Mouse (Mus musculus): ENCODE results near the gene Keap1. TPM values are rescaled to one million over a fixed set of nuclear protein-coding genes. Genes with fewer than 3 reads are reported as not detected.

The Keap1 gene
- polyA plus RNA-seq, 1 experiment from 2014 or later, result 26.3 TPM

- H3K36me3 ChIP-seq (ENCODE audit: control insufficient read depth, insufficient read depth, low read length), result no peaks in the 10 kb centered on the region
- H3K4me3 ChIP-seq (ENCODE audit: low read depth, low read length), result no peak overlapping the region
- DNase-seq (ENCODE audit: low spot score, missing footprints), result no peak
- H3K4me2 ChIP-seq, result no peak overlapping the region
- H3K9me3 ChIP-seq (ENCODE audit: control insufficient read depth, low read length), result no peaks in the 10 kb centered on the region
- no peak overlapping the region for H3K27ac ChIP-seq (ENCODE audit: low read depth, low read length)
- no peak overlapping the region for H3K9ac ChIP-seq (ENCODE audit: low read length)
- no peak for ATAC-seq (ENCODE audit: low FRiP score)
- peaks cover 57% of the 10 kb centered on the region for H3K27me3 ChIP-seq (ENCODE audit: control insufficient read depth, insufficient read depth, low read length)
- H3K4me1 ChIP-seq (ENCODE audit: control insufficient read depth, insufficient read depth, low read length), result peaks cover 2% of the 10 kb centered on the region; the same call in 1 of the 2 replicates
- 38% methylated on average over 17 of the region's 17 CpGs for WGBS
Observed at GRCm38 (mm10) chr9:21249629-21250508, 10.7 kb upstream of the Keap1 start.

- H3K4me2 ChIP-seq, result peak within 1 kb of the TSS; percentile 17; the same call in 1 of the 2 replicates
- peaks cover 7% of the 10 kb centered on the region; the same call in 1 of the 2 replicates for H3K4me1 ChIP-seq (ENCODE audit: control insufficient read depth, insufficient read depth, low read length)
- ATAC-seq (ENCODE audit: low FRiP score), result no peak
- 3% methylated on average over 22 of the region's 30 CpGs for WGBS
- no peak within 1 kb of the TSS for H3K27ac ChIP-seq (ENCODE audit: low read depth, low read length)
- DNase-seq (ENCODE audit: low spot score, missing footprints), result no peak
- peaks cover 73% of the 10 kb centered on the region for H3K27me3 ChIP-seq (ENCODE audit: control insufficient read depth, insufficient read depth, low read length)
- no peak within 1 kb of the TSS for H3K4me3 ChIP-seq (ENCODE audit: low read depth, low read length)
- H3K9ac ChIP-seq (ENCODE audit: low read length), result no peak within 1 kb of the TSS
- no peaks in the 10 kb centered on the region for H3K9me3 ChIP-seq (ENCODE audit: control insufficient read depth, low read length)
- no peaks in the 10 kb centered on the region for H3K36me3 ChIP-seq (ENCODE audit: control insufficient read depth, insufficient read depth, low read length)
Observed at GRCm38 (mm10) chr9:21248326-21248725, 9.2 kb upstream of the Keap1 start, which contains the start of gene S1pr5. S1pr5 (minus strand) TSS chr9:21248443.

- Histone ChIP-seq H3K27ac (ENCODE audit: low read depth, low read length) (no peak overlapping the region), H3K36me3 (ENCODE audit: control insufficient read depth, insufficient read depth, low read length) (no peaks in the 10 kb centered on the region), H3K4me2 (no peak overlapping the region), H3K27me3 (ENCODE audit: control insufficient read depth, insufficient read depth, low read length) (peaks cover 81% of the 10 kb centered on the region), H3K9me3 (ENCODE audit: control insufficient read depth, low read length) (no peaks in the 10 kb centered on the region; the same call in 1 of the 2 replicates), H3K9ac (ENCODE audit: low read length) (no peak overlapping the region), H3K4me3 (ENCODE audit: low read depth, low read length) (no peak overlapping the region), H3K4me1 (ENCODE audit: control insufficient read depth, insufficient read depth, low read length) (peaks cover 7% of the 10 kb centered on the region; the same call in 1 of the 2 replicates)
- no peak for ATAC-seq (ENCODE audit: low FRiP score)
- no peak for DNase-seq (ENCODE audit: low spot score, missing footprints)
- 67% methylated on average over 1 of the region's 1 CpGs for WGBS
Observed at GRCm38 (mm10) chr9:21246342-21246741, 7.2 kb upstream of the Keap1 start.

GRCm38 (mm10) chr9:21245113-21245487 is 5.9 kb upstream of the Keap1 start:
- ATAC-seq (ENCODE audit: low FRiP score) (no peak), DNase-seq (ENCODE audit: low spot score, missing footprints) (peak; percentile 91)
- peaks cover 7% of the 10 kb centered on the region; the same call in 1 of the 2 replicates for H3K4me1 ChIP-seq (ENCODE audit: control insufficient read depth, insufficient read depth, low read length)
- peak overlapping the region; percentile 21; the same call in 1 of the 2 replicates for H3K9ac ChIP-seq (ENCODE audit: low read length)
- peaks cover 70% of the 10 kb centered on the region for H3K27me3 ChIP-seq (ENCODE audit: control insufficient read depth, insufficient read depth, low read length)
- peak overlapping the region; percentile 51 for H3K4me2 ChIP-seq
- H3K4me3 ChIP-seq (ENCODE audit: low read depth, low read length), result peak overlapping the region; percentile 31
- WGBS, result 2% methylated on average over 16 of the region's 16 CpGs
- H3K36me3 ChIP-seq (ENCODE audit: control insufficient read depth, insufficient read depth, low read length), result no peaks in the 10 kb centered on the region
- no peak overlapping the region for H3K27ac ChIP-seq (ENCODE audit: low read depth, low read length)
- H3K9me3 ChIP-seq (ENCODE audit: control insufficient read depth, low read length), result no peaks in the 10 kb centered on the region; the same call in 1 of the 2 replicates

GRCm38 (mm10) chr9:21244428-21245112 is 5.4 kb upstream of the Keap1 start:
- DNase-seq (ENCODE audit: low spot score, missing footprints) (peak; percentile 93), ATAC-seq (ENCODE audit: low FRiP score) (peak; percentile 30; the same call in 1 of the 2 replicates)
- Histone ChIP-seq H3K36me3 (ENCODE audit: control insufficient read depth, insufficient read depth, low read length) (no peaks in the 10 kb centered on the region), H3K27ac (ENCODE audit: low read depth, low read length) (no peak overlapping the region), H3K9ac (ENCODE audit: low read length) (peak overlapping the region; percentile 21; the same call in 1 of the 2 replicates), H3K9me3 (ENCODE audit: control insufficient read depth, low read length) (no peaks in the 10 kb centered on the region; the same call in 1 of the 2 replicates), H3K27me3 (ENCODE audit: control insufficient read depth, insufficient read depth, low read length) (peaks cover 65% of the 10 kb centered on the region), H3K4me1 (ENCODE audit: control insufficient read depth, insufficient read depth, low read length) (peaks cover 7% of the 10 kb centered on the region; the same call in 1 of the 2 replicates), H3K4me3 (ENCODE audit: low read depth, low read length) (peak overlapping the region; percentile 31), H3K4me2 (peak overlapping the region; percentile 51)
- WGBS, result 1% methylated on average over 72 of the region's 72 CpGs

- Histone ChIP-seq H3K4me1 (ENCODE audit: control insufficient read depth, insufficient read depth, low read length) (peaks cover 7% of the 10 kb centered on the region; the same call in 1 of the 2 replicates), H3K9me3 (ENCODE audit: control insufficient read depth, low read length) (no peaks in the 10 kb centered on the region; the same call in 1 of the 2 replicates), H3K27me3 (ENCODE audit: control insufficient read depth, insufficient read depth, low read length) (peaks cover 59% of the 10 kb centered on the region), H3K9ac (ENCODE audit: low read length) (no peak overlapping the region; the same call in 1 of the 2 replicates), H3K4me2 (peak overlapping the region; percentile 51), H3K36me3 (ENCODE audit: control insufficient read depth, insufficient read depth, low read length) (no peaks in the 10 kb centered on the region), H3K27ac (ENCODE audit: low read depth, low read length) (no peak overlapping the region), H3K4me3 (ENCODE audit: low read depth, low read length) (peak overlapping the region; percentile 31)
- 3% methylated on average over 42 of the region's 42 CpGs for WGBS
- ATAC-seq (ENCODE audit: low FRiP score), result no peak
- peak; percentile 94 for DNase-seq (ENCODE audit: low spot score, missing footprints)
Observed at GRCm38 (mm10) chr9:21243826-21244427, 4.8 kb upstream of the Keap1 start.

GRCm38 (mm10) chr9:21241343-21241742 is 2.2 kb upstream of the Keap1 start:
- no peak overlapping the region for H3K27ac ChIP-seq (ENCODE audit: low read depth, low read length)
- H3K9me3 ChIP-seq (ENCODE audit: control insufficient read depth, low read length), result no peaks in the 10 kb centered on the region; the same call in 1 of the 2 replicates
- ATAC-seq (ENCODE audit: low FRiP score), result no peak
- H3K4me2 ChIP-seq, result no peak overlapping the region
- no peak overlapping the region for H3K9ac ChIP-seq (ENCODE audit: low read length)
- WGBS, result 3% methylated on average over 11 of the region's 11 CpGs
- no peaks in the 10 kb centered on the region for H3K36me3 ChIP-seq (ENCODE audit: control insufficient read depth, insufficient read depth, low read length)
- no peak overlapping the region for H3K4me3 ChIP-seq (ENCODE audit: low read depth, low read length)
- peak; percentile 99 for DNase-seq (ENCODE audit: low spot score, missing footprints)
- H3K27me3 ChIP-seq (ENCODE audit: control insufficient read depth, insufficient read depth, low read length), result peaks cover 39% of the 10 kb centered on the region
- peaks cover 15% of the 10 kb centered on the region for H3K4me1 ChIP-seq (ENCODE audit: control insufficient read depth, insufficient read depth, low read length)

GRCm38 (mm10) chr9:21239465-21239848 is 296 bp upstream of the Keap1 start:
- Histone ChIP-seq H3K4me2 (peak overlapping the region; percentile 80), H3K4me3 (ENCODE audit: low read depth, low read length) (peak overlapping the region; percentile 91), H3K4me1 (ENCODE audit: control insufficient read depth, insufficient read depth, low read length) (peaks cover 9% of the 10 kb centered on the region), H3K36me3 (ENCODE audit: control insufficient read depth, insufficient read depth, low read length) (no peaks in the 10 kb centered on the region; the same call in 1 of the 2 replicates), H3K9ac (ENCODE audit: low read length) (peak overlapping the region; percentile 98), H3K27me3 (ENCODE audit: control insufficient read depth, insufficient read depth, low read length) (peaks cover 20% of the 10 kb centered on the region), H3K9me3 (ENCODE audit: control insufficient read depth, low read length) (no peaks in the 10 kb centered on the region; the same call in 1 of the 2 replicates), H3K27ac (ENCODE audit: low read depth, low read length) (no peak overlapping the region)
- WGBS, result 48% methylated on average over 4 of the region's 4 CpGs
- DNase-seq (ENCODE audit: low spot score, missing footprints) (no peak), ATAC-seq (ENCODE audit: low FRiP score) (no peak; the same call in 1 of the 2 replicates)
